Mouse (Mus musculus) hindbrain, embryonic 11.5 days (tissue): ENCODE results near the gene Rspo3. TPM values are rescaled to one million over a fixed set of nuclear protein-coding genes. Genes with fewer than 3 reads are reported as not detected.

Experiments used
- ATAC-seq: fragments of 200-750 bp; cut with Nextera tagmentation; 2 replicates; pipeline ENCODE4 v1.8.0; 2017; ENCODE audit warnings: mild to moderate bottlenecking, moderate TSS enrichment, moderate library complexity; ENCODE audit not compliant: low FRiP score
- DNase-seq: peaks from one replicate; pipeline ENCODE4 v3.0.0-alpha.2; 2015; ENCODE audit warnings: low spot score
- H3K27ac ChIP-seq: fragments of 300-500 bp; sonication (generic); 2 replicates; pipeline ENCODE4 v1.5.1; 2014; ENCODE audit warnings: mild to moderate bottlenecking, low read depth, low read length
- H3K27me3 ChIP-seq: fragments of 300-500 bp; sonication (generic); 2 replicates; pipeline ENCODE4 v1.6.1; 2014; ENCODE audit warnings: mild to moderate bottlenecking, low read length, moderate library complexity, mixed read lengths; ENCODE audit not compliant: control insufficient read depth, insufficient read depth
- H3K36me3 ChIP-seq: fragments of 300-500 bp; sonication (generic); 2 replicates; pipeline ENCODE4 v1.6.1; 2014; ENCODE audit warnings: mild to moderate bottlenecking, low read length, moderate library complexity, mixed read lengths; ENCODE audit not compliant: control insufficient read depth, insufficient read depth
- H3K4me1 ChIP-seq: fragments of 300-500 bp; sonication (generic); replicated peaks from 2 replicates; pipeline ENCODE4 v1.6.1; 2014; ENCODE audit warnings: low read length, mixed read lengths; ENCODE audit not compliant: control insufficient read depth, insufficient read depth
- H3K4me2 ChIP-seq: fragments of 300-500 bp; sonication (generic); replicated peaks from 2 replicates; pipeline ENCODE4 v1.6.1; 2014; ENCODE audit warnings: mild to moderate bottlenecking, low read depth, low read length
- H3K4me3 ChIP-seq: fragments of 300-500 bp; sonication (generic); 2 replicates; pipeline ENCODE4 v1.5.1; 2014; ENCODE audit warnings: low read depth, low read length
- H3K9ac ChIP-seq: fragments of 300-500 bp; sonication (generic); 2 replicates; pipeline ENCODE4 v1.6.1; 2014; ENCODE audit warnings: low read depth, low read length
- H3K9me3 ChIP-seq: fragments of 300-500 bp; sonication (generic); 2 replicates; pipeline ENCODE4 v1.6.1; 2016; ENCODE audit warnings: low read length; ENCODE audit not compliant: control insufficient read depth
- WGBS: fragments of 180-500 bp; shearing (Covaris S2); extraction: QIAGEN DNeasy Blood & Tissue Kit; methylation state at CpG from one replicate; pipeline ENCODE4 v1.1.7; 2014; 5-methylcytosine and 5-hydroxymethylcytosine counted together
- polyA plus RNA-seq: library from polyadenylated mRNA; unstranded; fragments of >200 nt; fragmentation: Nextera tagmentation; extraction: Ambion mirVana; gene quantifications from 2 replicates; pipeline ENCODE4 v1.2.1, GENCODE M21; 2014

Rspo3 gene
- polyA plus RNA-seq, 1 experiment from 2014 or later = 10.4 TPM

DNA sequence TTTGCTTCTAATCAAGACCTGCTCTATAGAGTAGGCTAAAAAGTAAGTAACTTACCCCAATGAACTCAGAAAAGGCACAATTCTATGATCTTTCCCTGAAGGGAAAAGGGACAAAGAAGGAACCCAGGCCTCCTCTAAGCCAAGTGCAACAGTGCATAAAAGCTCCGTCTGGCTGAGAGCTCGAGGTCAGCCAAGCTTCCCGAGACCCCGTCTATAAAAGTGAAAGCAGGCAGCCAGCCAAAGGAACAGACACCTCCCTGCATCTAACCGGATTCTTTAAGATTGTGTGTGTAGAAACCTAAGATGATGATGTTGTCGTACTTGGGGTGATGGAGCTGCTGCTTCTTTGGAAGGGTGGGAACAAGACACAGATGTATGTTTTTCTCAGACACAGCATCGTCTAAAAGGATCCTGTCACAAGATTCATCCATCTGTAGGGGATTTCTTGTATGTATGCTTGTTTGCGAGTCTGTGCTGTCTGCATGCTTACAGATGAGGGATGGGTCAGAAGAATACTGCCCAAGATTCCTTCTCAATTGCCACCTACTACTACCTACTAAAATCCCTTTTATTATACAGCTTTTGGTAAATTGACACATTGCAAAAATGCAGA is 132.9 kb downstream of the Rspo3 start:
- Histone ChIP-seq H3K27me3 (no peaks in the 10 kb centered on the region), H3K9me3 (no peaks in the 10 kb centered on the region), H3K36me3 (no peaks in the 10 kb centered on the region), H3K4me3 (no peak overlapping the region), H3K4me1 (no peaks in the 10 kb centered on the region), H3K27ac (no peak overlapping the region), H3K9ac (no peak overlapping the region), H3K4me2 (no peak overlapping the region)
- no peak for ATAC-seq
- DNase-seq = peak; percentile 1
- WGBS = 68% methylated on average over 8 of the region's 8 CpGs

Other genes with a start within 250 kb of the Rspo3 start
- gene Echdc1, start 222.7 kb downstream of the Rspo3 start, polyA plus RNA-seq = 27.2 and 28.2 TPM in 2 replicates
- 57.8 and 66.3 TPM in 2 replicates for gene Rnf146, start 173.4 kb downstream of the Rspo3 start, polyA plus RNA-seq